Mouse (Mus musculus) left cerebral cortex, adult 2 months (tissue): ENCODE measurements around the gene Cct2. TPM values are rescaled to one million over a fixed set of nuclear protein-coding genes. Genes with fewer than 3 reads are reported as not detected.
A peak's percentile ranks its signal among the peaks of the same experiment; 100 is the strongest.

Experiments used
- DNase-seq, 2 experiments: peaks; one replicate each; pipeline ENCODE4 v3.0.0; 2021 to 2022; ENCODE audit warnings: low spot score in 2 of 2, mixed read lengths in 1 of 2; ENCODE audit errors: extremely low spot score in 1 of 2
- H3K27ac ChIP-seq: fragments of 200-600 bp; 2 replicates; pipeline ENCODE4 v1.8.1; 2022
- H3K4me3 ChIP-seq: fragments of 200-600 bp; 2 replicates; pipeline ENCODE4 v1.8.1; 2022
- CTCF ChIP-seq: fragments of 200-600 bp; IDR thresholded peaks from 2 replicates; pipeline ENCODE4 v1.8.1; 2022; ENCODE audit warnings: antibody characterized with exemption, mild to moderate bottlenecking, moderate library complexity
- intact Hi-C: fragments of 180-260 bp; cut with DNase I; formaldehyde crosslinking; loops from one replicate; pipeline ENCODE4 v1.15.1; 2025
- total RNA-seq, 2 experiments: library from RNA; stranded (reverse); gene quantifications; 2 replicates each; pipeline ENCODE4 v1.2.3; 2021

Cct2 gene
- total RNA-seq, 2 experiments from 2014 or later = 146 to 157 TPM

- DNase-seq = no peak
- Histone ChIP-seq H3K27ac (peak overlapping the region; percentile 5), H3K4me3 (no peak overlapping the region)
- intact Hi-C loops = no loop called here
- no peak for TF ChIP-seq CTCF
Observed at GRCm38 (mm10) chr10:117094504-117095329, 31.1 kb upstream of the Cct2 start.

- Histone ChIP-seq H3K27ac (no peak overlapping the region), H3K4me3 (no peak overlapping the region)
- intact Hi-C loops = no loop called here
- no peak for DNase-seq
- TF ChIP-seq CTCF = no peak; the same call in 1 of the 2 replicates
Observed at GRCm38 (mm10) chr10:117089628-117090027, 26.0 kb upstream of the Cct2 start.

- no peak for TF ChIP-seq CTCF
- intact Hi-C loops = loop anchor here (5.0 kb wide), 2 partner anchors 65 to 125 kb away; partner anchors contain the start of gene Frs2
- DNase-seq = no peak
- no peak overlapping the region for H3K27ac ChIP-seq
- H3K4me3 ChIP-seq = no peak overlapping the region
Observed at GRCm38 (mm10) chr10:117081914-117082359, 18.3 kb upstream of the Cct2 start.

- no peak for DNase-seq
Observed at GRCm38 (mm10) chr10:117081326-117081725, 17.7 kb upstream of the Cct2 start.

GRCm38 (mm10) chr10:117078284-117078683 lies 14.7 kb upstream of the Cct2 start:
- TF ChIP-seq CTCF = peak; percentile 42
- intact Hi-C loops = no loop called here
- Histone ChIP-seq H3K4me3 (no peak overlapping the region), H3K27ac (no peak overlapping the region)
- no peak for DNase-seq

More at GRCm38 (mm10) chr10:117081326-117081725, 17.7 kb upstream of the Cct2 start:
- no peak for TF ChIP-seq CTCF
- Histone ChIP-seq H3K4me3 (no peak overlapping the region), H3K27ac (no peak overlapping the region)
- intact Hi-C loops = loop anchor here (5.0 kb wide), 2 partner anchors 66 to 126 kb away; partner anchors contain the start of gene Frs2

- intact Hi-C loops = no loop called here
- DNase-seq = no peak
- no peak for TF ChIP-seq CTCF
- Histone ChIP-seq H3K27ac (no peak overlapping the region), H3K4me3 (no peak overlapping the region)
Observed at GRCm38 (mm10) chr10:117073176-117073575, 9.6 kb upstream of the Cct2 start.

GRCm38 (mm10) chr10:117072191-117072888 lies 8.7 kb upstream of the Cct2 start:
- Histone ChIP-seq H3K4me3 (no peak overlapping the region), H3K27ac (no peak overlapping the region)
- intact Hi-C loops = no loop called here
- TF ChIP-seq CTCF = no peak
- no peak for DNase-seq

- intact Hi-C loops = no loop called here
- TF ChIP-seq CTCF = peak; percentile 19
- no peak for DNase-seq
- H3K4me3 ChIP-seq = no peak overlapping the region
- no peak overlapping the region for H3K27ac ChIP-seq
Observed at GRCm38 (mm10) chr10:117069109-117069508, 5.5 kb upstream of the Cct2 start.

- H3K27ac ChIP-seq = peak overlapping the region; percentile 81
- no peak for TF ChIP-seq CTCF
- peak overlapping the region; percentile 98 for H3K4me3 ChIP-seq
- no peak for DNase-seq
- intact Hi-C loops = loop anchor here (5.0 kb wide), 2 partner anchors 143 to 158 kb away; partner anchors contain the start of gene Yeats4
Observed at GRCm38 (mm10) chr10:117064076-117064475, 462 bp upstream of the Cct2 start.

- intact Hi-C loops = loop anchor here (1.0 to 5.0 kb wide), 3 partner anchors 85 to 159 kb away; partner anchors contain the start of genes Frs2 and Yeats4
- Histone ChIP-seq H3K4me3 (peak overlapping the region; percentile 98), H3K27ac (peak overlapping the region; percentile 51)
- no peak for TF ChIP-seq CTCF
- no peak for DNase-seq
Observed at GRCm38 (mm10) chr10:117062894-117063253, 740 bp downstream of the Cct2 start.

GRCm38 (mm10) chr10:117055668-117056067 lies 7.9 kb downstream of the Cct2 start:
- Histone ChIP-seq H3K27ac (no peak overlapping the region), H3K4me3 (no peak overlapping the region)
- intact Hi-C loops = loop anchor here (10.0 kb wide), 2 partner anchors 309 to 639 kb away; no protein-coding TSS in a partner anchor
- no peak for DNase-seq
- peak; percentile 21 for TF ChIP-seq CTCF

- DNase-seq = no peak
- no peak overlapping the region for H3K27ac ChIP-seq
- no peak for TF ChIP-seq CTCF
- no peak overlapping the region for H3K4me3 ChIP-seq
- intact Hi-C loops = loop anchor here (10.0 kb wide), 2 partner anchors 315 to 645 kb away; no protein-coding TSS in a partner anchor
Observed at GRCm38 (mm10) chr10:117049961-117050597, 13.5 kb downstream of the Cct2 start.
